Mouse (Mus musculus): ENCODE measurements around the gene Kcnc3.

The Kcnc3 gene

DNA sequence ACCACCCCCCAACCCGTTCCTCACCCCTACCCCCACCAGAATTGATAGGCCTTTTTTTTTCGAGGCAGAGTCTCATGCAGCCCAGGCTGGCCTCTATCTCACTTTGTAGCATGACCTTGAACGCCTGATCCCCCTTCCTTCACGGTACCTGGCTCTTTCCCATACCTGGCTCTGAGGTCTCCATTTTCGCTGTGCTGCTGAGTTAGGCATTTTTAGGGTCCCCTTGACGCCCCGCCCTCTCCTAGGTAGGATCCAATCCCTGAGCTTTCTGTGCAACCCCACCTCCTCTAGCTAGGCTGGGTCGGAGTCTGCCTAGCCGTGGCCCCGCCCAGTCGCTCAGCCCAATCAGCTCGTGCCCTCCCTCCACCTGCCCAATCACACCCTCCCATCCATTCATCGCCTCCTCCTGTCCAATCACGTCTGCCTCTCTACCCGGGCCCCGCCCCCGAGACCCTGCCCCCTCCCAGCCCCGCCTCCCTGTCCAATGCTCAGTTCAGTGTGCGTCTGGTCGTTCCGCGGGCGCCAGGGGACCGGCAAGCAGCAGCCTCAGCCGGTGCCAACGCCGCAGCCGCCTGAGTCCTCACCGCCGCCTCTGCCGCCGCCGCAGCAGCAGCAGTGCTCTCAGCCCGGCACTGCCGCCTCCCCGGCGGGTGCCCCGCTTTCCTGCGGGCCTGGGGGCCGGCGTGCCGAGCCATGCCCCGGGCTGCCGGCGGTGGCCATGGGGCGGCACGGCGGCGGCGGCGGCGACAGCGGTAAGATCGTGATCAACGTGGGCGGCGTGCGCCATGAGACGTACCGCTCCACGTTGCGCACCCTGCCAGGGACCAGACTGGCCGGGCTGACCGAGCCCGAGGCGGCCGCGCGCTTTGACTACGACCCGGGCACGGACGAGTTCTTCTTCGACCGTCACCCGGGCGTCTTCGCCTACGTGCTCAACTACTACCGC is at the start of gene Kcnc3:
Kcnc3 (plus strand) TSS at position 263 of the 946 bp plus-strand sequence.
- DNase-seq (ENCODE audit: low read depth, low spot score): peak; percentile 96

DNA sequence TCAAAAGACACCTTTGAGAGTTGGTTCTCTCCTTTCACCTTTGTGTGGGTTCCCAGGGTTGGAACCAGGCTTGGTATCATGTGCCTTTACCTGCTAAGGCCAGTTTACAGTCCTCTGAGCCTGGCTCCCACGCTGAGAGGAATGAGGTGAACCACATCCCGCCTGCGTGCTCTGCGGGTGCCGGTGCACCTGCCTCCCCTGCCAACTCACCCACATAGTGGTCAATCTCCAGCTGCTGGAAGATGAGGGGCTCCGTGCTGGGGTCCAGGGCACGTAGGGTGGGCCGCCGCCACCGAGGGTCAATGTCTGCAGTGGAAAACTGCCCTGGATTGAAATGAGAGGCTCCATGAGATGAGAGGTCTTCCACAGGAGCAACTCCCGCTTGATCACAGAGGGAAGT is 47.9 kb upstream of the Kcnc3 start:
- DNase-seq (ENCODE audit: low read depth, low spot score): no peak

DNA sequence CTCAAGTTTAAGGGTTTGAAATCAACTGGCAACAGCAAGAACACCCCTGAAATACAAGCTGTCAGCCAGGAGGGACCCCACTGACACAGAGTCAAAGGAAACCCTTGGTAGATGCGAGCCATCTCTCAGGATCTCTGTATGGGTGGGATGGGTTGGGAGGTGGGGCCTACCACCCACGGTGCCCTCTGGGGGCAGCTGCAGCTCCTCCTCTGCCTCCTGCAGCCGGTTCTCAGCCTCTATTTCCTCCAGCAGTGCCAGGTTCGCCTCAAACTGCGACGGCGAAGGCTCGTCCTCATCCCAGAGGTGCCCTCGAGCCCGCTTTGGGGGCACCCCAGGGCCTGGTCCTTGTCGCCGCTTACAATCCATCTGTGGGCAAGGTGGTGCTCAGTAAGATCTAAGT is 47.4 kb upstream of the Kcnc3 start:
- no peak for DNase-seq (ENCODE audit: low read depth, low spot score)

DNA sequence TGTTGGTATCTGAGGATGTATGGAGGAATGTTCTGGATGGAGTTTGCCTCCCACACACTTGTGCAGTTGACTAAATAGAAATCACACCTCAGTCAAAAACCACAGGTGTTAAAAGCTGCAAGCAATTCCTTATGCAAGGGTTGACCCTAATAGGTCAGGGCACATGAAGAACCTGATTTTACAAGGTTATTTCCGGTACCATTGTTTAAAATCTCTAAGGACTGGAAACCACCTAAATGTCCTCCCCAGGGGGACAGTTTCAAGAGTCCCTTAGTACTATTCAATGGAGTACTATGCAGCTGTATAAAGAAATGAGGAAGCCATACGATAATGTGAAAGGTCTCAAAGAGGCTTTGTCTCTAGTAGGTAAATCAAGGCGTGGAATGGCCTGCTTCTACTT is 44.2 kb upstream of the Kcnc3 start:
- no peak for DNase-seq (ENCODE audit: low read depth, low spot score)

DNA sequence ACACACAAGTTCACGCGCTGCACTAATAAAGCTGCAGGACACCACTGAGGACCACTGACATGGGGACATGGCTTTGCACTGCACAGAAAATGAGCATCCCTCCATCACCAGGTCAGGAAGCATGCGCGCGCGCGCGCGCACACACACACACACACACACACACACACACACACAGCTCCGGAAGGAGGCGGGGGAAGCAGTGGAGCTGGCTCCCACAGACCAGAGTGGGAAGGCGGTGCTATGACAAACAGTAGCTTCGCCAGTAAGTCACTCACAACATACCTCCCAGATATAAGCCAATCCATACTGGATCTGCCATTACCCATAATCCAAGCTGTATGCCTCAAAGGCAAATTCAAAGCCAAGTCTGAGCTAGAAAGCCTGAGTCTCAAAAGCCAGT is 43.4 kb upstream of the Kcnc3 start:
- DNase-seq (ENCODE audit: low read depth, low spot score): no peak

DNA sequence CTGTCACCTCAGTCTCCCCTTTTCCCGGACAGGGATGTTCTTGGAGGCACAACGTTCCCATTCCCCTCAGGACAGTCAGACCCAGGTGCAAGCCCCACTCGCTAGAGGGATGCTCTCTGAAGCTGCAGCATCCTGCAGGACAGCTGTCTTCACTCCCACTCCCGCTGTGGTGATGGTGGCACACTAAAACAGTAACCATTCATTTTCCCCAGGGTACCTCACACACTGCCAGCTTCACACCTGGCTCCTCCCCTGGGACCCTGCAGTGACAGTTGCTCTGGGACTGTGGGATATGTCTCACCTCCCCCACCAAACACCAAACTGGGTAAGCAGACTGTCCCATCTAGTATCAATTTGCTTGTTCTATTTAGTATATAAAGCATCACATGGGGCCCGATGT is 42.7 kb upstream of the Kcnc3 start:
- no peak for DNase-seq (ENCODE audit: low read depth, low spot score)

DNA sequence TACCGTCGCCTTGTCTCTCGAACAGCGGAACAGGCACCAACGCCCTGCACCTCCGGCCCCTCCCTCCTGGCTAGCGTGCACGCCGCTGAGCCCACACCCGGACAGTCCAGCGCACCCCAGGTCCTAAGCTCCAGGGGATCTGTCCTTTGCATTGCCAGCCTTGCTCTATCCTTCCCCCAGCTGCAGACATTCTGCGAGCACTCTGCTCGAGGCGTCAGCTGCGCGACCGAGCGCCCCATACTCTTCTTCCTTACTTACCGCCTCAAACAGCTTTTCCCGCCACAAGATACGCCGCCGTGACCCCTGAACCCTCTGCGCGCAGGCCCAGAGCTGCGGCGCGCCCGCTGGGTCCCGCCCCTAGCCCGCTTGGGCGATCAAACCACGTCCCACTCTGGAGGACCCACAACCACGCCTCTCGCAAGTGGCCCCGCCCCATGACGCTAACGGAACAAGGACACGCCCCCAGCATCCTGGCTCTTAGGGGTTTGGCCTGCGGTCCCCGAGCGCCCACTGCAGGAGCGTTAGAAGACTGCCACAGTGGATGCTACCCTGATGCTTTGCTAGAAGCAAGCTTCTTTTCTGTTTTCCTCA is 41.9 kb upstream of the Kcnc3 start, which contains the start of gene Pold1:
Pold1 (minus strand) TSS at position 353 of the 591 bp plus-strand sequence.
- peak; percentile 96 for DNase-seq (ENCODE audit: low read depth, low spot score)

DNA sequence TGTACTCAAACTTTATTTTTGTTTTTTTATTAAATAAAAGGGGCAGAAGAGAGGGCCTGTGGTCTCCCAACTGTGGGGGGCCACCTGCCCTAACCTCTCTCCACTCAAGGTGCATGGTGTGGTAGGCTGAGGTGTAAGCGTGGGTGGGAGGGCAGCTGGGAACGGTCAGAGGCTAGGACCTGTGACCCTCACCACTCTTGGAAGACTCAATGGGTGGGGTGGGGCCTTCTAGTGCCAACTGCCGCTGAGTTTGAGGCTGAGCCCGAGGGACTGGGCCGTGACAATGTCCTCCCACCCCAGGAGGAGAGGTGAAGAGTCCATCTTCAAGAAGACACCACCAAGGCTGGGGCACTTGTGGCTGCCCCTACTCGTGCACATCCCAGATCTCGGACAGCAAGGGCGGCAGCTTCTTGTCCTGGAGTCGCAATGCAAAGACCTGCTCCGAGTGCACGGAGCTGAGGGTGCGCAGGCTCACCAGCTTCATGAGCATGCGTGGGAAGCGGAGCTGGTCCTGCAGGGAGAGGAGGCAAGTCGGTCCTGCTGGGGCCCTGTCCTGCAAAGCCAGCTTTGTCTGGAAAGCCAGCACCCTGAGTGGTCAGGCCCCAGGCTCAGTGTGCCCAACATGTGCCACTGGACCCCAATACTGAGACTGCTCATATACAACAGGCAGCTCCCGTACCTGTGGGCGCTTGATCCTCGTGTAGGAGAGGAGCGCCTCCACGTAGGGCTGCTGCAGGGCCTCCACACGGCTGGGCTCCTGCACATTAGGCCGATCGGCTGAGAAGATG is 40.6 kb upstream of the Kcnc3 start:
- no peak for DNase-seq (ENCODE audit: low read depth, low spot score)

DNA sequence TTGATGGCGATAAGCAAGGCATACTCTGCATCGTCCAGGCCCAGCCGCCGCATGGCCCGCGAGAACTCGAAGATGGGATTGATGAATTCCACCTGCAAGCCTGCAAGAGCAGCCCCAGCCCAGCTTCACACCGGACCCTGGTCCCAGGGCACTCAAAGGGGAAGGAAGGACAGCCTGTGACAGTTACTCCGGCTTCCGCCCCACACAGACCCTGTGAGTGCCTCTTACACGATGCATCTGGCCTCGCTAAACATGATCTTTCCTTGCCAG is 40.1 kb upstream of the Kcnc3 start:
- no peak for DNase-seq (ENCODE audit: low read depth, low spot score)

DNA sequence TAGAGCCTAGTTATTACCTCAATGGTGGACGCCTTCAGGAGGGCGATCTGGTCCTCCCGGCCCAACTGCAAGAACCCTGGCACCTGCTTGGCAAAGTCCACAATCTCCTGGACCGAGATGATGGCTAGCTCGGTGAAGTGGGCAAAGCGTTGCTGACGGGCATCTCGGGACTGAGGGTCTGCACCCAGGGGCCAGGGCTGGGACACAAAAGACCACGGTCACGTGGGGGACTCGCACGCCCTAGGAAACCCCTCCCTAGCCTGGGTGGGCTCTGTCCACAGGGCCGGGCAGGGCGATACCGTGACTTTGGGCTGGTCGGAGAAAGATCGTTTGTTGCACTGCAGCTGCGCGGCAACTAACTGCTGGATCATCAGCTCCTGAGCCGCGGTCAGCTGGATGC is 39.2 kb upstream of the Kcnc3 start:
- no peak for DNase-seq (ENCODE audit: low read depth, low spot score)

DNA sequence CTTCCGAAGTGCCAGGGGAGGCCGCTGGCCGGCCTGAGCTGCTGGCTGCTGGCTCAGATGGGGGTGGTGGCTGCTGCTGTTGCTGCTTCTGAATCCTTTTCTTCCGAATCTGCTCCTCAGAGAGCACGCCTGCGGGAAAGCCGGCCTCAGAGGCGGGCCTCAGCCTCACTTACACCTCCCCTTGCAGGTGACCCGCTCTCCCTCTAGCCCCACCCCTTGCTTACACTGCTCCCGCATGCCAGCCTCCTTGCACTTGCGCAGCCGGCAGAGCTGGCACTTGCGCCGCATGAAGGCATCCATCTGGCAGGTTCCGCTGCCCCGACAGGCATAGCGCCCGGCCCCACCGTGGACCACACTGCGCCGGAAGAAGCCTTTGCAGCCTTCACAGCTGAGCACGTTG is 38.7 kb upstream of the Kcnc3 start:
- DNase-seq (ENCODE audit: low read depth, low spot score): no peak

DNA sequence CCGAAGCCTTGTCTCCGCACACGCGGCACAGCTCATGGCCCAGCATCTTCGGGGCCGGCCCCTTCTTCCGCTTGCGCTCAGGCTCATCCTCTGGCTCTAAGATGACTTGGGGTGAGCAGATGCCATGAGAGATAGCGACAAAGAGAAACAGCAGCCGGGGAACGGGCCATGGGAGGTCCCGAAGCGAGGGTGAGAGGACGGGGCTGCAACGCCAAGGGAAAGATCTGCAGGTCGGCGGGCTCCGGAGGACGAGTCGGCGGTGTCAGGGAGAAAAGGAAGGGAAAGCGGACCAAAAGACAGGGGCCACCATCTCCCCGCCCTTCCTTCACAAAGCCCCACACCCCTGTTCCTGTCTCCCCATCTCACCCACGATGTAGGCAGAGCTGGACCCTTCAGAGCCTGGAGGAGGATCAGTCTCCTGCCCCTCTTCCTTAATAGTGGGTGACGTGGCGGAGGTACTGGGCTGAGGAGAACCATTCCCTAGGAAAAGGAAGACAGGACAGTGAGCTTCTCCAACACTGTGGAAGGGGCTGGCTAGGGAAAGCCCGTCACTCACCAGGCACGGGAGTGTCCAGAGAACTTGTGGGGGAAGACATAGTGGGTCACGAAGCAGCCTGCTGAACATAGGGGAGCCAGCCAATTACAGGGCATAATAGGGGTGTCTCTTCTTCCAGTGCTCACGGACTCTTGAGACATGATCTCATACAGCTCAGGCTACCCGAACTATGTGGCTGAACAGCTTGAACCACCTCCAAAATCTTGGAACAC is 38.1 kb upstream of the Kcnc3 start:
- DNase-seq (ENCODE audit: low read depth, low spot score): no peak

DNA sequence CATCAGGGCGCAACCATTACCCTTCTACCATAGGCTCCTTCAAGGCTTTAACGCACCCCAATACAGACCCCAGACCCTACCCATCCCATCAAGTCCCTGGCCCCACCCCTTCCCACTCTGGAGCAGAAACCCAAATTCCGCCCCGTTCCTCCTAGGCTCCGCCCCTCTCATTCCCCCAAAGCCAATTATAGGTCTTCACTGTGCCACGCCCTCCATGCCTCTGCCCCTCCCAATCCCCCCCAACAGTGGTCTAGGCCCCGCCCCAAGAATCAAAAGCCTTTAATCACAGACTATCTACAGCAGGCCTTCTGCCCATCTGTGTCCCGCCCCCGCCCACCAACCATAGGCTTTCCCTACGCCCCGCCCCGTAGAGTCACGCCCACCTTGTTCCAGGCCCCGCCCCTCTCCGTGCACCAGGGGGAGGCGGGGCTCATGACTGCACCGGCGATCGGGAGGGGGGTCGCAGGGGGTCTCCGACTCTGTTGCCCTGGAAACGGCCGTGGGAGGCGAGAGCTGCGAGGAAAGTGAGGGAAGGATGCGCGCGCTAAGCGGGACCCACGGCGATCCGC is 37.2 kb upstream of the Kcnc3 start:
- peak; percentile 65 for DNase-seq (ENCODE audit: low read depth, low spot score)

DNA sequence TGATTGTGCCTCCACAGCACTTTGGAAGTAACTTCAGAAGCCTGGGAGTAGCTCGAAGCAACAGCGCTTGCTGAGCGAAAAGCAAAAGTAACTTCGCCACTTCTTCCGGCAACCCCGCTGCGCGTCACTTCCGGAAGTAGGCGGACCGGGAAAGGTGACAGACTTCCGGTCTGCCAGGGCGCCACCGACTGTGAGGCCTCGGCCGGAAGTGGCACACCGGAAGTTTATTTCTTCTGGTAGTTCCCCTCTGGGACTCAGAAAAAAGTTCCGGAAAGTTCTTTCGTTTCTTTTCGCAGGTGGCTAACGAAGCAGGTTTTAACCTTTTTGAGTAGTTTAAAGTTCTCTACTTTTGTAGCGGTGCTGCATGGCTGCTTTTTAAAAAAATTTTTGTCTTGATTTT is 36.6 kb upstream of the Kcnc3 start, which contains the start of gene Nr1h2:
Nr1h2 (minus strand) TSS at position 126 of the 400 bp plus-strand sequence.
- DNase-seq (ENCODE audit: low read depth, low spot score): peak; percentile 83

DNA sequence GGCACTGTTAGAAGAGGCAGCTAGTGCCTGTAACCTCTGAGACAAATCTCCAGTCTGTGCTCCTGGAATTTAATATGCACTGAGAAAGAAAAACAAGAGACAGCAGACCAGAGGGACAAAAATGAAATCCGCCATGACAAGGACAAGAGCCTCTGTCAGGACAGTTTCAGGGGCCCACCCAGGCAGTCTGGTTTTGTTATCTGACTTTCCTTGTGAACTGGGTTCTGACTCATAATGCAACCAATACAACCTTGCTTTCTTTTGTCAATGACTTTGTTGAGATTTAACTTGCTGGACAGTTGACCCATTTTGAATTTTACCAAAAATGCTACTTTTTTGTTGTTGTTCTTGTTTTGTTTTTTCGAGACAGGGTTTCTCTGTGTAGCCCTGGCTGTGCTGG is 32.8 kb upstream of the Kcnc3 start:
- no peak for DNase-seq (ENCODE audit: low read depth, low spot score)

DNA sequence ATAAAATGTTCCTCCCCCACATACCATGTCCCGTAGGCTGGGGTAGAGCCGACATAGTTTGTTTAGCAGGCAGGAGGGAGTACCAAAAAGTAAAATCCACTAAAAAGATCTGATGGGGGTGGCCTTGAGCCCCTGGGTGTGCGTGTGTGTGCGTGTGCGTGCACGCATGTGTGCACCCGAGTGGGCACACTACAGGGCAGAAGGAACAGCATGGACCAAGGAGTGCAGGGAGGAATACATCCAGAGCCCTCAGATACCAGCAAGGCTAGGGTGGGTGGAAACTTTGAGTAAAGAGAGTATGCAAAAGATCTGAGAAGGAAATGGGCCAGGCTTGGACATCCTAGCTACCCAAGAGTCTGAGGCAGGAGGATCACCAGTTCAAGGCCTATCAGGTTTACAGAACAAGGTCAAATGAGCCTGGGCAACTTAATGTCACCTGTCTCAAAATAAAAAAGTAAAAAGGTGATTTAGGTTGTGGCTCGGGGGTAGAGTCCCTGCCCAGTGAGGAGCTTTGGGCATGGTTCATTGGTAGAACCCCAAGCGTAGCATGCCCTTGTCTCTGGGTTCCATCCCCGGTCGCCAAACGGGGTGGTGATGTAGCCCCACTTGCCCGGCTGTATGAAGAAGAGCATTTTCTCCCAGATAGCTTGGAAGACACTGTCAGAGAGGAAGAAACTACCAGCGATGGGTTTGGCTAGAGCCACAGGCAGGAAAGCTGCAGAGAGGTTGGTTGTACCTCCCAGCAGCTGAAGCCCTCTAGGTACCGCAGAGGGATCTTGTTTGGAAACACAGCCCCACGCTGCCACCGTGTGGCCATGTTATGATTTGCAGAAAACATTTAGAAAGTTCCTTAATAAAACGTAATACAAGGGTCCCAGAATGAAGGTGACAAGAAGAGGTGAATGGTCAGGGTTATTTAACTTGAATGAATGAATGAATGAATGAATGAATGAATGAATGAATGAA is 29.7 kb upstream of the Kcnc3 start:
- peak; percentile 55 for DNase-seq (ENCODE audit: low read depth, low spot score)

DNA sequence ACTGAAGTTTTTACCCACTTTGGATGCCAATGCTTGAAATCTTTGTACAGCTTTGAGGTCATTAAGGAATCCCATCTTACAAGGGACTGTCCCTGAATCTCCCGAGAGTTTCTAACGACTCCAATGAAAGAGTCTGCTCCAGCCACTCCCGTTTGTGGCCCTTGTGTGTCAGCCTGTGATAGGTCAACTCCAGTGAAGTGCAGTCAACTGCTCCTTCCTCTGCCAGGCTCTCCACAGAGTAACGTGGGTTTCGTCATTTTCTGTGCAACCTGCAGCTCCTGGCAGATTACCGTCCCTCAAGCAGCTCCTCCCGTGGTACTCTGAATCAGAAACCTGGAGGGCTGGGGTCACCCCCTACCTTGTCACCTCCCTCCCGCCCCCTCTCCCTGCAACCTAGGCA is 27.2 kb upstream of the Kcnc3 start:
- DNase-seq (ENCODE audit: low read depth, low spot score): no peak

DNA sequence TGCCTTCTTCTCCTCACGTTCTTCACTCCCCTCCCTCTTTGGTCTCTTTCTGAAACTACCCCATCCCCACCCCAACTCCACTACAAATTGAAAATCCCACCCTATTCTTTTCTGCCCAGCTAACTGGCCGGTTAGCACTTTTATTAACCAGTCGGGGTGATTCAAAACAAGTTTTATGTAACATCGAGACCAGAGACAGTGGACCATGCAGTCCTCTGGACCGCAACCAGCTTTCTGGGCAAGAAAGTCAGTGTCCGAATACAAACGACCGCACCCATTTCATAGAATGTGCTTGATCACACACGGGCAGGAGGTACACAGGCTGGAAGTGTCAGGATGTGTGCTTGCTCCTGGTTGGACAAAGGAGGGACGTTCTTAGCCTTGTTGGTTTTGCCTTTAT is 26.0 kb upstream of the Kcnc3 start:
- no peak for DNase-seq (ENCODE audit: low read depth, low spot score)

DNA sequence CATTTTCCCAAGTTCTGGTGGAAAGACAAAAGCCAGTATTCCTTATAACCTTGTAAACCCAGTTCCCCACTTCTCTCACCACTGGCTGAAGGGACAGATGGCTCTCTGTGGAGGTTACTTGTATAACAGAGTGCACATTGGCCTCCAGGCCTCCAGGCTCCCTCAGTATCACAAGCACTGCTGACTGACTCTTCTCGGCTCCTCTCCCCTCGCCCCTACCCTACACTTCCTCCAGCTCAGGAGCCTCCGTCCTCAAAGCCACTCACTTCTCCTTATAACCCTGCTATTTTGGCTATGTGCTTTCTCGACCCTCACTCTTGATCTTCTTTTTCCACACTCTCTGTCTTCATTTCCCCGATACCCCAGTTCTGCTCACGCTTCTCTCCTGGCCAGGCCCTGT is 25.1 kb upstream of the Kcnc3 start:
- DNase-seq (ENCODE audit: low read depth, low spot score): no peak

DNA sequence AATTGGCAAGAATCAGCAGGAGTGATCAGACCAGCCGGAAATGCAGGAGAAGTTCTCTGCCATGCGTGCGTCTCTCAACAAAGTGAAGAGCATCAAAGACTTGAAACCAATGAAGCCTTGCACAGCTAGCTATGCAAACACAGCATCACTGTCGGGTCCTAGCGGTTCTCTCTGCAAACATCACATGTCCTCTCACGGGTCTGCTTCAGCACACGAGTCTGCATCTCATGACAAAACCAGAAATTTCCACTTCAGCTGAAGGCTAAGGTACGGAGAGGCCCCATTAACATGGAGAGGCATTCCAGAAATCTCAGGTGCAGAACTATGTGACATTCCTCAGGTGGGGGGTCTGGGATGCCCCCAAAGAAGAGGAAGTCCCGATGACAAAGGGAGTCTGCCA is 21.7 kb upstream of the Kcnc3 start:
- DNase-seq (ENCODE audit: low read depth, low spot score): no peak
